Mouse (Mus musculus): Measurements from ENCODE around the gene Rpusd3.

- TF ChIP-seq MYOD1 (IDR thresholded peaks at IDR 0.05; ENCODE audit: control insufficient read depth in 1 of 3, insufficient read length in 2 of 3, low read depth in 2 of 3) (no peak), TCF12 (IDR thresholded peaks at IDR 0.05; ENCODE audit: insufficient read depth, poor library complexity, severe bottlenecking) (no peak), POLR2A (IDR thresholded peaks at IDR 0.05; ENCODE audit: insufficient read length, low read depth) (no peak), MYOG (IDR thresholded peaks at IDR 0.05; ENCODE audit: control insufficient read depth in 1 of 3, insufficient read depth in 1 of 3, insufficient read length in 2 of 3, low read depth in 2 of 3) (no peak), USF1 (IDR thresholded peaks at IDR 0.05; ENCODE audit: low read depth) (no peak), MAX (IDR thresholded peaks at IDR 0.05; ENCODE audit: low read depth) (no peak), POLR2AphosphoS2 (IDR thresholded peaks at IDR 0.05; ENCODE audit: insufficient read length, low read depth) (no peak), TCF3 (IDR thresholded peaks at IDR 0.05; ENCODE audit: insufficient read length, low read depth) (no peak), CEBPB (IDR thresholded peaks at IDR 0.05; ENCODE audit: insufficient read depth, poor library complexity, severe bottlenecking) (no peak), E2F4 (IDR thresholded peaks at IDR 0.05; ENCODE audit: insufficient read depth) (no peak)
These were observed 38.9 kb upstream of the Rpusd3 start, which contains the start of gene Il17re for GRCm38 (mm10) chr6:113457952-113458534.

All from myocyte (in vitro differentiated cells).